Mouse (Mus musculus): ENCODE measurements around the gene Gm2022.
A peak's percentile ranks its signal among the peaks of the same experiment; 100 is the strongest.
"Not testable (repeated sequence)": the region's sequence is repeated elsewhere in the genome, so short reads cannot be mapped to it uniquely, and the experiment has no call there.

Gm2022 gene

DNA sequence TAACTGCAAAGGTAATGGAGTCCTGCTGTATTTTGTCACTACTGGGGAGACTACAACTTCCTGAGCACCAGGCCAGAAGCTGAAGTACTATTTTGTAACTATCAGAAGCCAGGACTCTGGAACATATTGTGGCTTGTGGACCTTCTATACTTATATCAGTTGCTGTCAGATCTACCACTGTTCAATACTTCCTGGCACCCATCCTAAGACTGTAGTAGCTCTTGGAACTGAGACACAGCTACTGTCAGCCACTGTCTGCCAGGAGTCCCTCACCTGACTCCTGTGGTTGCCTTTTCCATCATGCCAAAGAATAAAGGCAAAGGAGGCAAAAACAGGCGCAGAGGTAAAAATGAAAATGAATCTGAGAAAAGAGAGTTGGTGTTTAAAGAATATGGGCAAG is at the start of gene Gm2022:
TSS of gene Gm2022 (plus strand) at position 301 of the 400 bp plus-strand sequence.
- not testable (repeated sequence) for DNase-seq

DNA sequence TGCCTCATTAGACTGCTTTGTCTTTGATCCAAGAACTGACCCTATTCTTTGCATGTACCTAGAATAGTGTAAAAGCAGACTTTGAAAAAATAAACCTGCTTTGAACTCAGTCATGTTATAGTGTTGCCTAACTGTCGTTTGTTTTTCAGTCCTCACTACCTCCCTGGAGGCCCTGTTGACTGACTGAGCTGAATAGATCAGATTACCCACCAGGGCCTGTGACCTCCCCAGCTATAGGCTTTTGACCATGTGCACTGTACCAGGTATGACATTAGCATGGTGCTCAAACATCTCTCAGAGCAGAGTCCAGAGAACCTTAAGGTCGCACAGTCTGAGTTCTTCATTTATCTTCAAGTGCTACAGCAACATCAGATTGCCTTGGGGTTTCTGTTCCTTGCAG is 44.5 kb upstream of the Gm2022 start:
- not testable (repeated sequence) for DNase-seq

DNA sequence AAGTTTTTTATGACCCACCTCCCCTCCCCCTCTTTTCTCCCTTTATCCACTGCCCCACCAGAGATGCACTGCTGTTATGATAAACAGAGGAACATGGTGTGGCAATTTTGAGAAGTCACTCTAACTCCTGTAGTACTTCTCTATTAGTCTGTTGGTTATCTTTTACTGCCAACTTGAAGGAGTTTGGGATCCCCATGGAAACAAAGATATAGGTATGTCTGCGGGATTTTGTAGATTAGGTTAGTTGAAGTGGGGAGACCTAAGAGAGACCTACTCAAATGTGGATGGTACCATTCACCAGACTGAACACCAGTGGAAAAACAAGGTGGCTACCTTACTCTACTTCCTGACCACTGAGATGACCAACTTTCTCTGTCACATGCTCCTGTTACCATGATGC is 39.1 kb upstream of the Gm2022 start:
- DNase-seq: not testable (repeated sequence)

DNA sequence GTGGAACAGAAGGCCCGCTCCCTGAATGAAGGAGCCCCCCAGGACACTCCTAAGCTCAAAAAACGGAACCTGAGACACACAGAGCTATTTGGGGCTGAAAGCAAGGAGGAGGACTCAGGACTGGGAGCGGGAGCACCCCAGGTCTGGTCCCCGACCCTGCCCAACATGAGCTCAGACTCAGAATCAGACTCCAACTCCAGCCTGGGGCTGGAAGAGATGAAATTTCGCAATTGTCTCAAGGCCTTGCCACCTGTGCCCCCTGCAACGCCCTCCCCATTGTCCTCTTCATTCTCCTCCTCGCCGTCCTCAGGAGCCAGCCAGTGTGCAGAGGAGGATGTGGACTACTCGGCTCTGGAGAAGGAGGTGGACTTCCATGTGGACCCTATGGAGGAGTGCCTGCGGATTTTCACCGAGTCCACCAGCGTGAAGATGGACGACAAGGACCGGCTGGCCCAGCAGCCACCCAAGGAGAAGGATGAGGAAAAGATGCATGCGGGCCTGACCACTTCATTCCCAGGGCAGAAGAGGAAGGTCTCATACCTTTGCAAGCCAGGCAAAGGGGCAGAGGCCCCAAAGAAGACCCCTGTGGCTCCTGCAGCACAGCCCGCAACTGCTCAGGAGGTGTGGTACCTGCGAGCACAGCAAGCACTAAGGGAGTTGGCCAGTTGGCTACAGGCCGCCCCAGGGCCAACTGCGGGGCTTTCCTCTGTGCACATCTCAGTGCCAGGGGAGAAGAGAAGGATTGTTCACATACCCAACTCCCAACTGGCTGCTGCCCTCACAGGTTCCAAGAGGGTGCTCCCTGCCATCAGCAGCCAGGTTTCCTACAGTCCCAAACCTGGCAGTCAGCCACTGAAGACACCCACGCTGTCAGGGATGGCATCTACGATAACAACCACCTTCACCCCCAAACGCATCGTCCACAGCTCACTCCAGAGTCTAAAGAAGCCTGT is 33.2 kb upstream of the Gm2022 start:
- peak; percentile 8 for DNase-seq

DNA sequence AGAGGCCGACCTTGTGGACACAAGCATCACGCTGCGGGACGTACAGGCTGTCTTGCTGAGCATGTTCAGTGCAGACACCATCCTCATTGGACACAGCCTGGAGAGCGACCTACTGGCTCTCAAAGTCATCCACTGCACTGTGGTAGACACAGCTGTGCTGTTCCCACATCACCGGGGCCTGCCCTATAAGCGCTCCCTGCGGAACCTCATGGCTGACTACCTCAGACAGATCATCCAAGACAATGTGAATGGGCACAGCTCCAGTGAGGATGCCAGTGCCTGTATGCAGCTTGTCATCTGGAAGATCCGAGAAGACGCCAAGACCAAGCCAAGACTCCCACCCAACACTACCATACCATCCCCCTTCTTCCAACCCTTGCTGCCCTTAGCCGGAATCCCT is 31.5 kb upstream of the Gm2022 start:
- DNase-seq: not testable (repeated sequence)

DNA sequence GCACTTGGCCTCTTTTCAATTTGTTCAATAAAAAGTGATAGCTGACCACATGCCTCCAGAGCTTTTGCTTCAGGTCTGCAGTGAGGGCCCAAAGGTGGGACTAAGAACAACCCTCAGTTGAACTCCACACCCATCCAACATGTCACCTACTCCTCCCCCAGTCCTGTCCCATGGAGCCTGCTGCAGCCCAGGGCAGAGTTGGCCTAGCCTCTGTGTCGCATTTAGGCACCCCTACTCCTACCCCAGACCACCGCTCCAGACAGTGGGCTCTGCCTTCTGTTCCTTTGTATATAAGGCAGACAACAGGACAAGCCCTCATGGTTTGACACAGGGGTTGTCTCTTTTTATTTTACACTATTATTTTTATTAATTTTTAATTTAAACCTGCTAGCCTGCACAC is 31.1 kb upstream of the Gm2022 start:
- not testable (repeated sequence) for DNase-seq

DNA sequence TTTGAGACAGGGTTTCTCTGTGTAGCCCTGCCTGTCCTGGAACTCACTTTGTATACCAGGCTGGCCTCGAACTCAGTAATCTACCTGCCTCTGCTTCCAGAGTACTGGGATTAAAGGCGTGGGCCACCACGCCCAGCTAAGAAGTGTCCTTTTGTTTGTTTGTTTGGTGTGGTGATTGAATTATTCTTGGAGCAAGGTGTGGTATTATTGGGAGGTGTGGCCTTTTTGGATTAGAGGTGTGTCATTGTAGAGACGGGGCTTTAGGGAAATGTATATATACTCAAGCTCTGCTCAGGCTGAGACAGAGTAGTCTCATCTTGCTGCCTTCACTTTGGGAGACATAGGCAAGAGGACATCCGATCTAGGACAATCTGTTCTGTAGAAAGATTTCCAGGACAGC is 21.4 kb upstream of the Gm2022 start, which contains the start of gene Gm2016:
TSS of gene Gm2016 (plus strand) at position 301 of the 400 bp plus-strand sequence.
- DNase-seq: not testable (repeated sequence)

DNA sequence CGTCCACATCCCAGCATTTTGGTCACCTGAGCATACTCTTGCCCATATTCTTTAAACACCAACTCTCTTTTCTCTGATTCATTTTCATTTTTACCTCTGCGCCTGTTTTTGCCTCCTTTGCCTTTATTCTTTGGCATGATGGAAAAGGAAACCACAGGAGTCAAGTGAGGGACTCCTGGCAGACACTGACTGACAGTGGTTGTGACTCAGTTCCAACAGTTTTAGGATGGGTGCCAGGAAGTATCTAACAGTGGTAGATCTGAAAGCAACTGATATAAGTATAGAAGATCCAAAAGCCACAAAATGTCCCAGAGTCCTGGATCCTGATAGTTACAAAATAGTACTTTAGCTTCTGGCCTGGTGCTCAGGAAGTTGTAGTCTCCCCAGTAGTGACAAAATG is 24.6 kb downstream of the Gm2022 start, which contains the start of gene Gm2035:
TSS of gene Gm2035 (minus strand) at position 137 of the 400 bp plus-strand sequence.
- DNase-seq: not testable (repeated sequence)
